Mouse (Mus musculus) kidney, adult 2 months (tissue): ENCODE results near the gene Slc11a1. TPM values are rescaled to one million over a fixed set of nuclear protein-coding genes. Genes with fewer than 3 reads are reported as not detected.
A peak's percentile ranks its signal among the peaks of the same experiment; 100 is the strongest.
"Not testable (repeated sequence)": the region's sequence is repeated elsewhere in the genome, so short reads cannot be mapped to it uniquely, and the experiment has no call there.

Experiments used
- DNase-seq: peaks from one replicate; pipeline ENCODE4 v3.0.0; 2021
- H3K27ac ChIP-seq: fragments of 200-500 bp; 2 replicates; pipeline ENCODE4 v1.5.1; 2012; ENCODE audit warnings: low read depth, low read length, control low read depth, inconsistent platforms; ENCODE audit not compliant: insufficient read depth
- H3K27me3 ChIP-seq: fragments of 200-500 bp; replicated peaks from 2 replicates; pipeline ENCODE4 v1.6.1; 2012; ENCODE audit warnings: mild to moderate bottlenecking, moderate library complexity, low read length, inconsistent platforms; ENCODE audit not compliant: control insufficient read depth, insufficient read depth
- H3K36me3 ChIP-seq: fragments of 200-500 bp; 2 replicates; pipeline ENCODE4 v1.6.1; 2012; ENCODE audit warnings: mild to moderate bottlenecking, moderate library complexity, low read length, inconsistent platforms; ENCODE audit not compliant: control insufficient read depth, insufficient read depth
- H3K4me1 ChIP-seq: fragments of 200-500 bp; 2 replicates; pipeline ENCODE4 v1.6.1; 2011; ENCODE audit warnings: low read length; ENCODE audit not compliant: control insufficient read depth, insufficient read depth
- H3K4me3 ChIP-seq: fragments of 200-500 bp; 2 replicates; pipeline ENCODE4 v1.5.1; 2011; ENCODE audit warnings: mild to moderate bottlenecking, low read depth, low read length, control low read depth; ENCODE audit not compliant: insufficient read depth
- CTCF ChIP-seq: fragments of 200-500 bp; conservative IDR thresholded peaks from 2 replicates; pipeline ENCODE4 v1.5.1; 2011; ENCODE audit warnings: low read depth, mild to moderate bottlenecking, control low read depth, low read length, moderate library complexity, mixed read lengths; ENCODE audit not compliant: insufficient read depth, insufficient read length
- POLR2A ChIP-seq: fragments of 200-500 bp; IDR thresholded peaks from one replicate; pipeline ENCODE4 v1.6.1; 2011; ENCODE audit warnings: low read depth, low read length, control low read depth
- WGBS: fragments of 180-500 bp; shearing (Covaris S2); methylation state at CpG from one replicate; pipeline ENCODE4 v1.1.7; 2018; 5-methylcytosine and 5-hydroxymethylcytosine counted together
- polyA plus RNA-seq: library from polyadenylated mRNA; depleted of rRNA; stranded (reverse); fragments of >200 nt; gene quantifications from 2 replicates; pipeline ENCODE4 v1.2.3, GENCODE M21; 2012

The Slc11a1 gene
- polyA plus RNA-seq, 1 experiment: 13.4 TPM

- no peak for TF ChIP-seq CTCF
- no peak for TF ChIP-seq POLR2A
- no peaks in the 10 kb centered on the region for H3K36me3 ChIP-seq
- H3K4me3 ChIP-seq: no peak overlapping the region
- no peaks in the 10 kb centered on the region for H3K27me3 ChIP-seq
- DNase-seq: no peak
- WGBS: 66% methylated on average over 4 of the region's 4 CpGs
- H3K4me1 ChIP-seq: peaks cover 28% of the 10 kb centered on the region
- peak overlapping the region; percentile 14 for H3K27ac ChIP-seq
Measured at GRCm38 (mm10) chr1:74335033-74335432, 40.0 kb upstream of the Slc11a1 start.

GRCm38 (mm10) chr1:74335436-74336170 is 39.4 kb upstream of the Slc11a1 start:
- TF ChIP-seq POLR2A (no peak), CTCF (no peak)
- Histone ChIP-seq H3K36me3 (no peaks in the 10 kb centered on the region), H3K4me1 (peaks cover 30% of the 10 kb centered on the region), H3K4me3 (no peak overlapping the region), H3K27me3 (no peaks in the 10 kb centered on the region), H3K27ac (peak overlapping the region; percentile 14)
- peak; percentile 77 for DNase-seq
- 54% methylated on average over 6 of the region's 6 CpGs for WGBS

- H3K27ac ChIP-seq: no peak overlapping the region
- H3K27me3 ChIP-seq: no peaks in the 10 kb centered on the region
- H3K4me3 ChIP-seq: no peak overlapping the region
- H3K4me1 ChIP-seq: peaks cover 23% of the 10 kb centered on the region
- WGBS: 88% methylated on average over 3 of the region's 3 CpGs
- DNase-seq: no peak
- TF ChIP-seq CTCF: no peak
- no peak for TF ChIP-seq POLR2A
- H3K36me3 ChIP-seq: no peaks in the 10 kb centered on the region
Measured at GRCm38 (mm10) chr1:74337241-74337771, 37.7 kb upstream of the Slc11a1 start.

DNA sequence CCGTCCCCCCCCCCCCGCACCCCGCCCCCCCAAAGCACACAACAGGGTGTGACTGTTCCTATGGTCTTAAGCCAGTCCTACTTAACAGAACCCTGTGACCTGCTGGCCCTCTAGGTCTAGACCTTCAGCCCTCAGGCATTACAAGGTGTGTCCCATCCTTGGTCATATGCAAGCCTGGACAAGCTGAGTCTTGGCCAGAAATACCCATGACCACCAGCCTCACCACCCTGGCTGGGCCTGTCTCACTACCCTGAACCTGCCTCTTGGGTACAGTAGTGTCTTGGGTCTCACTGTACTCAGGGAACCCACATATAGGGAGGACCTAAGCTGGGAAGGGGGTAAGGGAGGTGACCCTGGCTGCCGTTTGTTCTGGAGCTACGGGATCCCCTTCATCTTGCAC is 37.0 kb upstream of the Slc11a1 start:
- no peak overlapping the region for H3K27ac ChIP-seq
- H3K27me3 ChIP-seq: no peaks in the 10 kb centered on the region
- H3K4me1 ChIP-seq: peaks cover 27% of the 10 kb centered on the region
- H3K4me3 ChIP-seq: no peak overlapping the region
- TF ChIP-seq POLR2A: no peak
- no peak for TF ChIP-seq CTCF
- H3K36me3 ChIP-seq: no peaks in the 10 kb centered on the region
- no peak for DNase-seq
- 84% methylated on average over 5 of the region's 5 CpGs for WGBS

DNA sequence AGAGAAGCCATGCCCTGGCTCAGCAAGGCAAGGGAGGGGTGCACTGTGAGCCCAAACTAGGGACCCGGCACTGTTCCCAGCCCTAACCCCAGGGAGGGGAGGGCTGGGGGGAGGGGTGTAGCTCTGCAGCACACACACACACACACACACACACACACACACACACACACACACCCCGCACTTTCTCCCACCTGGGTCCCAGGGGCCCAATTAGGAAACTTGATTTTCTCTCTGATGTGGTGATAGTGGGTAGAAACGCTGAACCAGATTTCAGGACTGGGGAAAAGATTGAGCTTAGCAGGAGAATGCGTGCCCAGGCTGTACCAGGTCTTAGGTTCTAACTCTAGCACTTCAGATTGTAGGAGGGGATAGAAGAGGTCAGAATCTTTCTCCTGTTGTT is 36.4 kb upstream of the Slc11a1 start:
- TF ChIP-seq CTCF (no peak), POLR2A (no peak)
- Histone ChIP-seq H3K4me1 (peaks cover 32% of the 10 kb centered on the region), H3K27me3 (no peaks in the 10 kb centered on the region), H3K36me3 (no peaks in the 10 kb centered on the region), H3K27ac (no peak overlapping the region), H3K4me3 (no peak overlapping the region)
- 78% methylated on average over 4 of the region's 4 CpGs for WGBS
- DNase-seq: no peak

DNA sequence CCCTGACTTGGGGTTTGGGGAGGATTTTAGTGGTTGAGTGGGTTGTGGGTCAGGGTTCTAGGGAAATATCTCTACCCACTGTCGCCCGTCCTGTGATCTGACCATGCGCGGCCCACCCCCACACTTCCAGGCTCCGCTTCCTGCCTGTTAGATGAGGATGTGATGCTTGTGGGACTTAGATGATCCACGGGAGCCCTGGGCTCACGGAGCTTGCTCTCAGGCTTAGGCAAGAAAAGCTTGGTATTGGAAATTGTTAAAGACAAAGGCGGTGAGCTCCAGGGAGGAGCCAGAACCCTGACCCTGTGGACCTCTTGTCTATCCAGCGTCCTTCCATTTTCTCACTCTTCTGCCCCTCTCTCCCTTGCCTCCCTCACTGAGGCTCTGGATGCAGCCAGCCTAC is 35.1 kb upstream of the Slc11a1 start:
- Histone ChIP-seq H3K36me3 (no peaks in the 10 kb centered on the region), H3K27ac (peak overlapping the region; percentile 14; the same call in 1 of the 2 replicates), H3K27me3 (no peaks in the 10 kb centered on the region), H3K4me3 (no peak overlapping the region), H3K4me1 (peaks cover 38% of the 10 kb centered on the region)
- no peak for DNase-seq
- TF ChIP-seq POLR2A: no peak
- TF ChIP-seq CTCF: no peak
- 80% methylated on average over 9 of the region's 9 CpGs for WGBS

GRCm38 (mm10) chr1:74340361-74340764 is 34.6 kb upstream of the Slc11a1 start:
- 44% methylated on average over 6 of the region's 6 CpGs for WGBS

DNA sequence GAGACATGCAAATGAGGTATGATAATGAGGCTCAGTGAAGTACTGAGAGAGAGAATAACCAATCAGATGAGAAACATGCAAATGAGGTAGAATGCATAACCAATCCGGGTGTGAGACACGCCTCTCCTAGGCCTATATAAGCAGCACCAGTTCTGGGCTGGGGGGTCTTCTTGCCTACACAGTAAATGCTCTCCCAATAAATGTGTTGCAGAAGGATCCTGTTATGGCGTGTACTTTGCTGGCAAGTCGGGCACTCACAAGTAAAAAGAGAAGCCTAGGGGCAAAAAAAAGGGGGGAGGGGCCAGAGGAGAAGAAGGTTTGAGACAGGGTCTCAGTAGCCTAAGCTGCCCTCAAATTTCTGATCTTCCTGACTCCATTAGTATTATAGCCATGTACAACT is 34.0 kb upstream of the Slc11a1 start:
- H3K27me3 ChIP-seq, H3K36me3 ChIP-seq, H3K4me3 ChIP-seq, H3K27ac ChIP-seq, DNase-seq: not testable (repeated sequence)
- peaks cover 28% of the 10 kb centered on the region for H3K4me1 ChIP-seq
- 93% methylated on average over 4 of the region's 4 CpGs for WGBS

More at GRCm38 (mm10) chr1:74340361-74340764, 34.6 kb upstream of the Slc11a1 start:
- no peaks in the 10 kb centered on the region for H3K27me3 ChIP-seq
- TF ChIP-seq POLR2A: no peak
- no peak for TF ChIP-seq CTCF
- peak overlapping the region; percentile 14; the same call in 1 of the 2 replicates for H3K27ac ChIP-seq
- no peaks in the 10 kb centered on the region for H3K36me3 ChIP-seq
- H3K4me1 ChIP-seq: peaks cover 33% of the 10 kb centered on the region
- DNase-seq: peak; percentile 93
- H3K4me3 ChIP-seq: no peak overlapping the region
